Mouse (Mus musculus): ENCODE results near the gene Thbs4. TPM values are rescaled to one million over a fixed set of nuclear protein-coding genes. Genes with fewer than 3 reads are reported as not detected.
"Not testable (repeated sequence)": the region's sequence is repeated elsewhere in the genome, so short reads cannot be mapped to it uniquely, and the experiment has no call there.

The Thbs4 gene
- 1.8 and 2.9 TPM in 2 replicates for polyA plus RNA-seq (2012; rRNA removed)

DNA sequence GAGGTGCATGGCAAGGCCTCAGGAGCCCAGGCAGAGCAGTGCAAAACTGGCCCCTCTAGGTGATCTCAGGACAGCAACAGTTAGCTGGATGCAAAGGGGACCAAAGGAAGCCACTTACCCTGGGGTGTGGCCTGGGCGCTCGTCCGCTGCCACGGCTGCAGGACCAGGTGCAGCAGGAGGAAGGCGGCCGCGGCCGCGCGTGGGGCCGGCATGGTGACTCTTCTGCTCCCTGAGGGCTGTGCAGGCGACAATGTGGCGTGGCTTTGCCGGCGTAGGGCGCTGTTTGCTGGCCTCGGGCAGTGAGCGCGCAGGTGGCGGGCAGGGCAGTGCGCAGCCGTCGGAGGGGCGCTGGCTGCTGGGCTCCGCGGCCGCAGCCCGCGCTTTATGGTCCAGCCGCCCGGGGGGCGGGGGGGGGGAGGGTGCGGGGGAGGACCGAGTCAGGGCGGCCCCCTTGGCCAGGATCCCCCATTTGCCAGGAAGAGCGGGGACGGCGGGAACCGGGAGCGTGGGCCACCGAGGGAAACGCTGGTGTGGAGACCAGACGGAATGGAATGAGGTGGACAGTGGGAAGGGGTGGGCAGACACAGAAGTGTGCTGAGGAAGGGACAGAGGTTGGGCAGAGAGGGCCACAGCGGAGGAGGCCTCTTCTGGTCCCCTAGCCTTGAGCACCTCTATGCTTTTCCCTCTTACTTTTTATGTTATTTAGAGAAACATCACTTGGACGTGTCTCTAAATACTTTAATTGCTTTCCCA, at the start of gene Thbs4:
Gene Thbs4 (minus strand): TSS at position 357 of the 753 bp plus-strand sequence.
- DNase-seq (ENCODE audit: low read depth, low spot score) = no peak
- 5% methylated on average over 45 of the region's 45 CpGs for WGBS

DNA sequence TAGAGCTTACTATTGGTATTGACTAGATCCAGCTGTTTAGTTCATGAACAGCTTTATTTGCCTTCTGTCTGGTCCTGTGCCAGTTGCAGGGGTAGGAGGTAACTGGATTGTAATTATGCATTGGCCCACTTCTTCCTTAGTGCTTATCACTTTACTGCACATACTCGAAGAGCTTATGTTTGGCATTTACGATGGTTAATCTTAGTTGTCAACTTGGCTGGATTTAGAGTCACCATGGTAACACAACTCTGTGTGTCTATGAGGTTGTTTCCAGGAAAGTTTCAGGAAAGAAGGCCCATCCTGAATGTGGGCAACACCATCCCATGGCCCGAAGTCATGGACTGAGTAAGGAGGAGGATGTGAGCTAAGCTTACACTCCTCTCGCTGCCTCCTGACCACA, 38.5 kb upstream of the Thbs4 start:
- 32% methylated on average over 4 of the region's 4 CpGs for WGBS
- no peak for DNase-seq (ENCODE audit: low read depth, low spot score)

DNA sequence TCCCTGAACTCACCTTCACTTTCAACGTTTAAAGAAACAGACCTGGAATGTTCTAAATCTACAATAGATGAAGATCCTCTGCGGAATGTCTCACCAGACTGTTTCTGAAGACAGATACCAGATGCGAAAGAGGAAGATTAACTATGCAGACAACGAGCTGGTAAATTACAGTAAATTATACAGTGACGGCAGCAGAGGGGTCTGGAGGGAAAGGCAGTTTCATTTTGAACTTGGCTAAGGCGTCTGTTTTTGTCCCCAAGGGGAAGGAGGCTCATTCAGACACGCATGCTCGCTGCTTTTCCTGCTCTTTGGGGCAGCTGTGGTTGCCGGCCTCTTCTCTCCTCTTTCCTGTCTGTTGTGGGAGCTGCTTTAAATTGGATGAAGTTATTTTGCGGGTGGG, 34.2 kb upstream of the Thbs4 start:
- WGBS = 49% methylated on average over 10 of the region's 10 CpGs
- DNase-seq (ENCODE audit: low read depth, low spot score) = no peak

DNA sequence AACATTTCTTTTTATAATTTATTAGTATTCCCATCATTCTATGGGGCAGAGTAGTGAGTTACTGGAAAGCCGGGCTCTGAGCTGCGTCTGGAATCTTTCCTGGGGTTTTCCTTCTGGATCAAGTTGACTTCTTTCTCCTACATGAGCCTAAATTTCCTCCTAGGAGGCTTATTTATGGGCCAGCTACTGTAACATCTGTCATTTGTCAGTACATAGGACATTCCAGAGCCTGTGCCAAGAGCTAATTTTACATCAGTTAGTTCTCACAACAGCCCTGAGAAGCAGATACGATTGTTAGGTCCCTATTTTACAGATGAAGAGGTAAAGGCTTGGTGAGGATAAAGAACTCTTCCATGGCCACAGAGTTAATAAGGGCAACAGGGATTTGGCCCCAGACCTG, 22.7 kb upstream of the Thbs4 start:
- WGBS = 58% methylated on average over 3 of the region's 3 CpGs
- no peak for DNase-seq (ENCODE audit: low read depth, low spot score)

DNA sequence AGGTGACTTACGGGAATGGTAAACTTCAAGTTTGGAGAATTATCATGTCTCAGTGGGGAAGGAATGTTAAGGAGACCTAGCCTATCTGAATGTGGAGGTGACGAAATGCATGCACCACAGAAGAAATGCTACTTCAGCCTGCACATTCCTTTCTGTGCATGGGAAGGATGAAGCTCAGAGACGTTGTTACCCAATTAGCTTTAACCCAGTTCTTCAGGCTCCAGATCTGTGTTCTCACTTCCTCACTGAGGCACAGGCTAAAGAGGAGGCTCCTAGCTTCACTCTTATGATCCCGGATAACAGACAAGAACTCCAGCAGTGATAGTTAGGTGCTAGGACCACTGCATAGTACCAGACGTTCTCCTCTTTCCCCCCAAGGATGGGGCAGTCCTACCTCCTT, 21.7 kb upstream of the Thbs4 start:
- 84% methylated on average over 5 of the region's 5 CpGs for WGBS

GRCm38 (mm10) chr13:92810592-92810991, 16.0 kb upstream of the Thbs4 start:
- 86% methylated on average over 1 of the region's 1 CpGs for WGBS
- not testable (repeated sequence) for DNase-seq (ENCODE audit: low read depth, low spot score)

More for the DNA sequence above, 21.7 kb upstream of the Thbs4 start:
- no peak for DNase-seq (ENCODE audit: low read depth, low spot score)

DNA sequence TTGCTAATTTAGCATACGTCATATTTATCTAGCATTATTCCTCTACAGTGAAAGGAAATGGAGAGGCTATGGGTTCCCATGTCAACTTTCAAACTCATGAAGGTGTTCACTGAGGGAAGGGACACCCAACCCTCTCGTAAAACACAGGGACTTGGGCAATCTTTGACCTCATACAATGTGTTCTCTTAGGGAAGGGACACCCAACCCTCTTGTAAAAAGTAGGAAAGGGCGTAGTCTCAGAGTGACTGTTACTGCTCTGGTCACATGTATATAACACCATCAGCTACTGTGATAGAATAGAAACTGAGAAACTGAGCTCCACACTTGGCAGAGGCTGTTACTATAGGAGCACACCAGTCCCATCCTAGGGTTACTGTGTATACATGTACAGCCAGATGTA, 13.2 kb upstream of the Thbs4 start:
- WGBS = 40% methylated on average over 3 of the region's 3 CpGs
- peak; percentile 89 for DNase-seq (ENCODE audit: low read depth, low spot score)

DNA sequence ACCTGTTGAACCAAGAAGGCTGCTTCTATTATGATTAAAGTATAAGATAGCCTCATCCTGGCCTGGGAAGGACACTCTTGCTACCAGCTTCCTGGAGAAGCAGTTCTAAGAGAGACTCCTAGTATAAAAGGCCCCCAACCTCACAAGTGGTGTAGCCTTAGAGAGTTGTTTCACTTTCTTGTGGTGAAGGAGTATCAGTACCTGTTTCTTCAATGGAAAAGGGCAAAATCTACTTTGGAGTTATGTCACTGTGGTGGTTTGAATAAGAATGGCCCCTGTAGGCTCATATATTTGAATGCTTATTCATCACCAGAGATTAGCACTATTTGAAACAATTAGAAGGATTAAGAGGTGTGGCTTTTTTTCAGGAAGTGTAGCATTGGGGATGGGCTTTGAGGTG, 12.2 kb upstream of the Thbs4 start:
- no peak for DNase-seq (ENCODE audit: low read depth, low spot score)

- 72% methylated on average over 7 of the region's 7 CpGs for WGBS
- no peak for DNase-seq (ENCODE audit: low read depth, low spot score)
Measured at GRCm38 (mm10) chr13:92799306-92799925, 4.8 kb upstream of the Thbs4 start.

GRCm38 (mm10) chr13:92798830-92799229, 4.2 kb upstream of the Thbs4 start:
- no peak for DNase-seq (ENCODE audit: low read depth, low spot score)
- WGBS = 59% methylated on average over 2 of the region's 2 CpGs

DNA sequence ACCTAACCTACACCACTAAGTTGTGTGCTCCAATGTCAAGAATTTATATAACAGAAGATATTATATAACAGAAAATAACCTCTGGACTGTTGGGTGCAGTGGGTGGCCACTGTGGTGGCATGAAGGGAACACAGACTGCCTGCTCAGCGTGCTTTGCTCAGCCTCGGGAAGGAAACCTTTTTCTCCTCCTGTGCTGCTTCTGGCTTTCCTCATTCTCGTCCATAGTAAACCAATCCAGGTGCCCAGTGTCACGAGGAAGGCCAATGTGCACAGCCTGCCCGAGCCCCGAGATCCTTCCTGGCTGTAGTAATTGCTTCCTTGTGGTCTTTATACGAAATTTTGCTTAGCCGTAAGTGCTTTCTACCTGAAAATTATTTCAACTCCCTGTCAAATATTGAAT, 982 bp downstream of the Thbs4 start:
- DNase-seq (ENCODE audit: low read depth, low spot score) = no peak
- WGBS = 60% methylated on average over 8 of the region's 8 CpGs

DNA sequence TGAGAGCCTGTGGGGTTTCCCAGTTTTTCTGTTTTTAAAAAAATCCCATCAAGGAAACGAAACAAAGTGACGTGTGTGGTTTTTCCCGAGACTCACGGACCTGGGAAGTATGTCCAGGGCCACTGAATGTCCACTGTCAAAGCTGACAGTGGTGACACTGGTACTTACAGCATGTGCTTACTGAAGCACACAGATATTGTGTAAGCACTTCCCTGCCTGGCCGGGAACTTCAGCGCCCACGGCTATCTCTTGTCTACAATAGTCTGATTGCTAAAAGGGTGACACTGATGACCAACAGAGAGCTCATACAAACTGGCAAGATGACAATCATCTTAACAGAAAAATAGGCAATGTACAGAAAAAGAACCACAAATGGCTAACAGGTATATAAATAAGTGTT, 3.1 kb downstream of the Thbs4 start:
- 88% methylated on average over 7 of the region's 7 CpGs for WGBS
- no peak for DNase-seq (ENCODE audit: low read depth, low spot score)

- WGBS = 93% methylated on average over 3 of the region's 3 CpGs
Measured at GRCm38 (mm10) chr13:92784311-92784710, 10.3 kb downstream of the Thbs4 start.

DNA sequence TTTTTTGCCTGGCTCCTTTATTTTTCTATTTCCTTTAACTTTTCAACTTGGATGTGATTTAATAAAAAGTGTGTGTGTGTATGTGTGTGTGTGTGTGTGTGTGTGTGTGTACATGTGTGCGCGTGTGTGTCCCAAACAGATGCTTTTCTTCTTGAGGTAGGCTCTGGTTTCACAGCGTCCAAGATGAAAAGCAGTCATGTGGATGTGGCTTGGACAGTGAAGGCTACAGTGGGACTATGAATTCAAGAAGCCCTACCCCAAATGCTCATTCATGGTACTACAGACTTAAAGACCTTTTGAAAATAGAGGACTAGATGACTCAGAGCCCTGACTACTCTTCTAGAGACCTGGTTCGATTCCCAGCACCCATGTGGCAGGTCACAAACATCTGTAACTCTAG, 11.1 kb downstream of the Thbs4 start:
- WGBS = 93% methylated on average over 4 of the region's 4 CpGs
- no peak for DNase-seq (ENCODE audit: low read depth, low spot score)

More at GRCm38 (mm10) chr13:92784311-92784710, 10.3 kb downstream of the Thbs4 start:
- no peak for DNase-seq (ENCODE audit: low read depth, low spot score)

GRCm38 (mm10) chr13:92780927-92781326, 13.7 kb downstream of the Thbs4 start:
- no peak for DNase-seq (ENCODE audit: low read depth, low spot score)
- 54% methylated on average over 8 of the region's 8 CpGs for WGBS

GRCm38 (mm10) chr13:92780076-92780475, 14.5 kb downstream of the Thbs4 start:
- DNase-seq (ENCODE audit: low read depth, low spot score) = no peak
- WGBS = 71% methylated on average over 4 of the region's 4 CpGs

DNA sequence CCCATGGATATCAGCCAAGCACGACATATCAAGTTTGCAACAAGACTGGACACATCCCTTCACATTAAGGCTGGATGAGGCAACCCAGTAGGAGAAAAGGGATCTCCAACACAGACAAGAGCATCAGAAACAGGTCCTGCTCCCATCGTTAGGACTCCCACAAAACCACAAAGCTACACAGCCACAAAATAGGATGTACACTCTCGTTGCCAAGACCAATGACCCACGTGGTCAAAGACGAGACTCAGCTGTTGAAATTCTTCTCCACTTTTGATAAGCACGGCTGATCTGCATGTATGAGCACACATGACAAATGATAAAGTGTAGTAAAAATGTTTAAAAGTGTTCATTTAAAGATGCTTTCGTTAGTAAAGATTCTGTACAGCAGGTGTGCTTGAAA, 16.0 kb downstream of the Thbs4 start:
- WGBS = 81% methylated on average over 7 of the region's 7 CpGs
- DNase-seq (ENCODE audit: low read depth, low spot score) = no peak

- 85% methylated on average over 7 of the region's 7 CpGs for WGBS
- DNase-seq (ENCODE audit: low read depth, low spot score) = no peak
Measured at GRCm38 (mm10) chr13:92775916-92776315, 18.7 kb downstream of the Thbs4 start.

- no peak for DNase-seq (ENCODE audit: low read depth, low spot score)
- 89% methylated on average over 9 of the region's 9 CpGs for WGBS
Measured at GRCm38 (mm10) chr13:92774887-92775286, 19.7 kb downstream of the Thbs4 start.

DNA sequence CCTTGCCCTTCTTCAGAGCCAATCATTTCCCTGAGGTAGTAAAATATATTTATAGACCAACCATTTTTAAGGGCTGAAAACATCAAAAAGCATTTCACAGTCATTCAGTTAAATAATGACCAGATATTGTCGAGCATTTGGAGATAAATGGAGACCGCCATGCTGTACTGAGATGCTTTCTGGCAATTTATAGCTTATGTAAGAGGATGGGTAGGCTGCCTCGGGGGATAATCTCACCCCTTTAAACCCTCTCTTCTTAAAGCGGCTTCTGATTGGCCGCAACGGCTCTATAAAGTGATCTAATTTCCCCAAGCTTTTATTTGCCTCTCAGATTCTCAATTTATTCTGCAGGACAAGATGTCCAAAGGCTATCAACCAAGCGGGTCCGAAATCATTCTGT, 22.1 kb downstream of the Thbs4 start:
- WGBS = 82% methylated on average over 8 of the region's 8 CpGs
- no peak for DNase-seq (ENCODE audit: low read depth, low spot score)

DNA sequence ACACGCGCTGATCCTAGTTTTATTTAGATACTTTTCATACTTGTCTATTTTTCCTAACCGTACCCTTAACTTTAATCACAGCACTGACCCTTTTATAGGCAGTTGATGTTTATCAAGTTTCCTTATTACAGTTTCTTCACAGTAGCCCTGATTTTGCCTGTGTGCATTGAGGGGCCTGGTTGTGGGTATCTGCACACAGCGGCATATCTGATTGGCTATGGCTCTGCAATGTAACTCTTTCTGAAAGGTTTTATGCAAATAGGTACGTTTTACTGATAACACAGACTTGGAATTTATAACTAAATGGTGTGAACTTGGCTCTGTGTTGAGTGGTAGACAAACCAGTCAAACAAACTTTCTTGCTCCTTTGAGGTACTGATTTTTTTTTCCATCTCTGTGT, 23.1 kb downstream of the Thbs4 start:
- no peak for DNase-seq (ENCODE audit: low read depth, low spot score)
- WGBS = 41% methylated on average over 5 of the region's 5 CpGs
